Mouse (Mus musculus): ENCODE measurements at regions not wholly inside any gene's neighbourhood (a gene's known extent, or its start where the extent isn't known, plus 50 kb on each side); places are given as distances from the start of the nearest gene placed in this dataset.

GRCm38 (mm10) chr19:48117646-48118045 lies 88.2 kb upstream of the Sorcs3 start:
- no peak overlapping the region for H3K27ac ChIP-seq (ENCODE audit: low read length)
- H3K36me3 ChIP-seq (ENCODE audit: insufficient read depth, low read length) = no peaks in the 10 kb centered on the region
- DNase-seq (ENCODE audit: low spot score) (no peak), ATAC-seq (no peak)
- H3K4me3 ChIP-seq (ENCODE audit: low read depth, low read length) = no peak overlapping the region
- no peak overlapping the region for H3K9ac ChIP-seq (replicated peaks; ENCODE audit: low read depth)
- TF ChIP-seq CTCF (IDR thresholded peaks at IDR 0.05) (no peak), EP300 (IDR thresholded peaks at IDR 0.05) (no peak)
- WGBS = 58% methylated on average over 4 of the region's 4 CpGs
- H3K9me3 ChIP-seq (ENCODE audit: low read length) = no peaks in the 10 kb centered on the region
- H3K27me3 ChIP-seq (replicated peaks; ENCODE audit: insufficient read depth, low read length) = no peaks in the 10 kb centered on the region
- no peak overlapping the region for H3K4me2 ChIP-seq (replicated peaks; ENCODE audit: low read depth, low read length)
- H3K4me1 ChIP-seq (ENCODE audit: insufficient read depth, low read depth, low read length) = no peaks in the 10 kb centered on the region

GRCm38 (mm10) chr19:48122281-48122680 lies 83.5 kb upstream of the Sorcs3 start:
- Histone ChIP-seq H3K9me3 (ENCODE audit: low read length) (no peaks in the 10 kb centered on the region), H3K4me2 (replicated peaks; ENCODE audit: low read depth, low read length) (no peak overlapping the region), H3K4me3 (ENCODE audit: low read depth, low read length) (no peak overlapping the region), H3K27ac (ENCODE audit: low read length) (no peak overlapping the region), H3K9ac (replicated peaks; ENCODE audit: low read depth) (no peak overlapping the region), H3K27me3 (replicated peaks; ENCODE audit: insufficient read depth, low read length) (no peaks in the 10 kb centered on the region), H3K4me1 (ENCODE audit: insufficient read depth, low read depth, low read length) (no peaks in the 10 kb centered on the region), H3K36me3 (ENCODE audit: insufficient read depth, low read length) (no peaks in the 10 kb centered on the region)
- DNase-seq (ENCODE audit: low spot score) = no peak
- TF ChIP-seq CTCF (IDR thresholded peaks at IDR 0.05) (no peak), EP300 (IDR thresholded peaks at IDR 0.05) (no peak)
- WGBS = 79% methylated on average over 11 of the region's 11 CpGs
- no peak for ATAC-seq

DNA sequence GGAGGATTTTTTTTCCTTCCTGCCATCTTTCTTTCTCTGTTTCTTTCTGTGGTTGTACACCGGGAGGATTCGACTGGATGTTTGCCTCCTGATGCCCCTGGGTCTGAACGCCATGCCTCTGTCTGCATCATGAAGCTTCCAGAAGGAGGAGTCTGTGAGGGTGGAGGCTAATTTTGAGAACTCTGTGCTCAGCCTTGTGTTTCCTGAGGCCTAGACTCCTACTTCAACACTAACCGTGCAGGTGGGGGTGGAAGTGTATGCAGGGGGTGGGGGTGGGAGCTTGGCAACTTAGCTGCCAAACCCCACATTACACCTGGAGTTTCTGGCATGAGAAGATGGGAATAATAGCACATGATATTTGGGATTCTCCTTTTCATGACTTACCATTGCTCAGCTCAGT lies 82.0 kb upstream of the Sorcs3 start:
- Histone ChIP-seq H3K9ac (replicated peaks; ENCODE audit: low read depth) (no peak overlapping the region), H3K36me3 (ENCODE audit: insufficient read depth, low read length) (no peaks in the 10 kb centered on the region), H3K27ac (ENCODE audit: low read length) (no peak overlapping the region), H3K4me2 (replicated peaks; ENCODE audit: low read depth, low read length) (no peak overlapping the region), H3K4me3 (ENCODE audit: low read depth, low read length) (no peak overlapping the region), H3K9me3 (ENCODE audit: low read length) (no peaks in the 10 kb centered on the region), H3K27me3 (replicated peaks; ENCODE audit: insufficient read depth, low read length) (no peaks in the 10 kb centered on the region), H3K4me1 (ENCODE audit: insufficient read depth, low read depth, low read length) (no peaks in the 10 kb centered on the region)
- no peak for TF ChIP-seq EP300 (IDR thresholded peaks at IDR 0.05)
- TF ChIP-seq CTCF (IDR thresholded peaks at IDR 0.05) = no peak
- ATAC-seq (no peak), DNase-seq (ENCODE audit: low spot score) (no peak)
- WGBS = 83% methylated on average over 4 of the region's 4 CpGs

DNA sequence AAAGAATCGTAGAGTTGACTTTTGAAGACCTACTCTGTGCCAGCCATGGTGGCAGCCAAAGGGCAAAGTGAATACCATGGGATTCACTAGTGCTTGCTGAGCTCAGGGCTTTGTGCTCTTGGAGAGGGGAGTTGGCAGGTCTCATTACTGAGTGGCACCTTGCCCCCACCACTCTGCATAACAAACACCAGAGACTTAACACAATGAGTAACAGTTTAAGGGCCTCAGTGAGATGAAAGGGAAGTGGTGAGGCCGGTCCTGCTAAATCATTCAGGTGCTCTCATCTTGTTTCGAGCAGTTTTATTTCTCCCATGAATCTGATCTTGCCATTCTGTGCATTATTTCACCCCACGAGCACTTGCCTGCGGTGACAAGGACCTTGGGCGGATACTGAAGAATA lies 80.1 kb upstream of the Sorcs3 start:
- no peaks in the 10 kb centered on the region for H3K4me1 ChIP-seq (ENCODE audit: insufficient read depth, low read depth, low read length)
- H3K27ac ChIP-seq (ENCODE audit: low read length) = no peak overlapping the region
- no peak overlapping the region for H3K4me2 ChIP-seq (replicated peaks; ENCODE audit: low read depth, low read length)
- TF ChIP-seq EP300 (IDR thresholded peaks at IDR 0.05) = no peak
- no peak for TF ChIP-seq CTCF (IDR thresholded peaks at IDR 0.05)
- WGBS = 61% methylated on average over 6 of the region's 6 CpGs
- H3K9me3 ChIP-seq (ENCODE audit: low read length) = no peaks in the 10 kb centered on the region
- no peaks in the 10 kb centered on the region for H3K27me3 ChIP-seq (replicated peaks; ENCODE audit: insufficient read depth, low read length)
- H3K4me3 ChIP-seq (ENCODE audit: low read depth, low read length) = no peak overlapping the region
- no peaks in the 10 kb centered on the region for H3K36me3 ChIP-seq (ENCODE audit: insufficient read depth, low read length)
- DNase-seq (ENCODE audit: low spot score) (no peak), ATAC-seq (no peak)
- no peak overlapping the region for H3K9ac ChIP-seq (replicated peaks; ENCODE audit: low read depth)

GRCm38 (mm10) chr19:48128089-48128488 lies 77.7 kb upstream of the Sorcs3 start:
- H3K27me3 ChIP-seq (replicated peaks; ENCODE audit: insufficient read depth, low read length) = no peaks in the 10 kb centered on the region
- H3K9ac ChIP-seq (replicated peaks; ENCODE audit: low read depth) = no peak overlapping the region
- 34% methylated on average over 12 of the region's 12 CpGs for WGBS
- TF ChIP-seq EP300 (IDR thresholded peaks at IDR 0.05) = no peak
- ATAC-seq (no peak), DNase-seq (ENCODE audit: low spot score) (no peak)
- H3K9me3 ChIP-seq (ENCODE audit: low read length) = no peaks in the 10 kb centered on the region
- H3K4me1 ChIP-seq (ENCODE audit: insufficient read depth, low read depth, low read length) = no peaks in the 10 kb centered on the region
- H3K36me3 ChIP-seq (ENCODE audit: insufficient read depth, low read length) = no peaks in the 10 kb centered on the region
- H3K4me3 ChIP-seq (ENCODE audit: low read depth, low read length) = no peak overlapping the region
- no peak overlapping the region for H3K4me2 ChIP-seq (replicated peaks; ENCODE audit: low read depth, low read length)
- no peak overlapping the region for H3K27ac ChIP-seq (ENCODE audit: low read length)

DNA sequence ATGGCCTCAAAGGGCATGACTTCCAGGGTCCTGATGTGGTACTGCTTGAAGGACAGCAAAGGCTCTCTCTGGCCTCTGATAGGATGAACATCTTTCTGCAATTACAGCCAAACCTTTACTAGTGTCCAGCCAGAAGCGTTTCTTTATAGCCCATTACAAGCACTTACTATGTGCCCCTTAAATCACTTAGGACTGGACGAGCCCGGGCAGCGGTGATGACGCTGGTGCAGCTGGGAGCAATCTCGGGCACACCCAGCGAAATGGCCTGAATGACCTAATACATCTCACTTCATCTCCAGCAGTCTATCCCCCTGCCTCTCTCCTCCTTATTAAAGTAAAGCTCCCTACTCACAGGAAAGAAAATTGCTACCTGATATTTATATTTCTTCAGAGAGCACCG lies 69.6 kb upstream of the Sorcs3 start:
- TF ChIP-seq EP300 (IDR thresholded peaks at IDR 0.05) (no peak), CTCF (IDR thresholded peaks at IDR 0.05) (no peak)
- Histone ChIP-seq H3K4me1 (ENCODE audit: insufficient read depth, low read depth, low read length) (no peaks in the 10 kb centered on the region), H3K27me3 (replicated peaks; ENCODE audit: insufficient read depth, low read length) (no peaks in the 10 kb centered on the region), H3K27ac (ENCODE audit: low read length) (no peak overlapping the region), H3K4me3 (ENCODE audit: low read depth, low read length) (no peak overlapping the region), H3K4me2 (replicated peaks; ENCODE audit: low read depth, low read length) (no peak overlapping the region), H3K9me3 (ENCODE audit: low read length) (no peaks in the 10 kb centered on the region), H3K9ac (replicated peaks; ENCODE audit: low read depth) (no peak overlapping the region), H3K36me3 (ENCODE audit: insufficient read depth, low read length) (no peaks in the 10 kb centered on the region)
- DNase-seq (ENCODE audit: low spot score) = no peak
- 60% methylated on average over 8 of the region's 8 CpGs for WGBS
- ATAC-seq = no peak

DNA sequence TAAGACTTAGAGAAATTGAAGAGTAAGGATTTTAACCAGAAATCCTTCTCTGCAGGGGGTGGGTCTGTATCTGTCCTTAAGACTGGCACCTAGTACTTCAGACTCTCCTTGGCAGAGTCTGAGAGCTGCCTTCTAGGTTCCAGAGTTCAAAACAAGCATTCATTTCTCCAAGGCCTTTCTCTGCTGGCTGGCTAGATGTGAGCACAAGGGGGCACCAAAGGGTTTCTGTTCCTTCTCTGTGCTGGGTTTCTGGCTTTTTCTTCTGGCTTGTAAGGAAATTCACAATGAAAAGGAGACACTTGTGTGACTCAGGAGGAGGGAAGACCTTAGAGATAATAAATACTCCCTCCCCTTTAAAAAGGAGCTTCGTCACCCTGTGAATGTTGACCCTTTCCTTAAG lies 61.7 kb upstream of the Sorcs3 start:
- H3K27me3 ChIP-seq (replicated peaks; ENCODE audit: insufficient read depth, low read length) = no peaks in the 10 kb centered on the region
- WGBS = 26% methylated on average over 1 of the region's 1 CpGs
- H3K4me1 ChIP-seq (ENCODE audit: insufficient read depth, low read depth, low read length) = no peaks in the 10 kb centered on the region
- no peaks in the 10 kb centered on the region for H3K9me3 ChIP-seq (ENCODE audit: low read length)
- DNase-seq (ENCODE audit: low spot score) (peak; percentile 37), ATAC-seq (no peak)
- no peak overlapping the region for H3K4me3 ChIP-seq (ENCODE audit: low read depth, low read length)
- H3K9ac ChIP-seq (replicated peaks; ENCODE audit: low read depth) = no peak overlapping the region
- no peak overlapping the region for H3K27ac ChIP-seq (ENCODE audit: low read length)
- peak; percentile 58 for TF ChIP-seq CTCF (IDR thresholded peaks at IDR 0.05)
- TF ChIP-seq EP300 (IDR thresholded peaks at IDR 0.05) = no peak
- no peaks in the 10 kb centered on the region for H3K36me3 ChIP-seq (ENCODE audit: insufficient read depth, low read length)
- H3K4me2 ChIP-seq (replicated peaks; ENCODE audit: low read depth, low read length) = no peak overlapping the region
